Mouse (Mus musculus): Measurements from ENCODE around the gene Tigit. TPM values are rescaled to one million over a fixed set of nuclear protein-coding genes. Genes with fewer than 3 reads are reported as not detected.

The Tigit gene
- total and polyA plus RNA-seq, 3 experiments, result 0.20 TPM; not detected in 2

DNA sequence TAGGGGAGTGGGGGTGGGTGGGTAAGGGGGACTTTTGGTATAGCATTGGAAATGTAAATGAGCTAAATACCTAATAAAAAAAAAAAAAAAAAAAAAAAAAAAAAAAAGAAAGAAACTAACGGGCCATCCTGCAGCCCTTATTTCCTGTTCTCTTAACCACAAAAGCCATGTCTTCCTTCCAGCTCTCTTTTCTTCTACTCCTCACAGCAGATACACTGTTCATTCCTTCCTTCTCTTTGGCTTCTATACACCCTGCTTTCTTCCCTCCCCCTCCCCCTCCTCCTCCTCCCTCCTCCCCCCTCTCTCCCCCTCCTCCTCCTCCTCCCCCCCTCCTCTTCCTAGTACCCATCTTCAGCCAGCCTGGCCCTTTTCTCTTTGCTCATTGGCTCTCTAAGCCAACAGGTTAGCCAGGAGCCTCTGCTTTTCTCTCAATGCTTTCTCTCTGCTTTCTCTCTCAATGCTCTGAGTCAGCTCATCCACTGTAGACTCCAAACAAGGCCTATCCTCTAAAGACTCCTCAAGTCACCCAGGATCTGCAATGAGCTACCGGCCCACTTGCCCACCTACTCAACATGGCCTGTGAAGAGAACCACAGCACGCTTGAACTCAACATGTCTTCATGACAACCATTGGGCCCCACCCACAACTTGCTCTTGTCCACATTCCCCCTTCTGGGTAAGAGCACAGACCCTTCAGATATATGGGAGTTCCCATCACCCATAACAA lies 13.4 kb downstream of the Tigit start:
- DNase-seq, result no peak
- no peaks in the 10 kb centered on the region; the same call in 1 of the 2 replicates for H3K4me1 ChIP-seq (ENCODE audit: control insufficient read depth, insufficient read depth, low read length)
- H3K27me3 ChIP-seq (ENCODE audit: control insufficient read depth, insufficient read depth, low read length), result no peaks in the 10 kb centered on the region
- intact Hi-C loops (cut with DNase I), result no loop called here
- H3K4me3 ChIP-seq, result no peak overlapping the region
- H3K27ac ChIP-seq, result no peak overlapping the region
- H3K79me2 ChIP-seq (replicated peaks; ENCODE audit: control insufficient read depth, insufficient read depth, low read length), result no peaks in the 10 kb centered on the region
- WGBS, result 75% methylated on average over 3 of the region's 3 CpGs
- H3K9ac ChIP-seq (ENCODE audit: low read depth, low read length), result no peak overlapping the region
- H3K36me3 ChIP-seq (ENCODE audit: control insufficient read depth, insufficient read depth, low read length), result no peaks in the 10 kb centered on the region
- TF ChIP-seq CTCF (IDR thresholded peaks at IDR 0.05) (no peak), POLR2A (IDR thresholded peaks at IDR 0.05; ENCODE audit: insufficient read depth, low read depth, low read length) (no peak), EP300 (IDR thresholded peaks at IDR 0.05; ENCODE audit: insufficient read depth, low read depth, low read length) (no peak)

DNA sequence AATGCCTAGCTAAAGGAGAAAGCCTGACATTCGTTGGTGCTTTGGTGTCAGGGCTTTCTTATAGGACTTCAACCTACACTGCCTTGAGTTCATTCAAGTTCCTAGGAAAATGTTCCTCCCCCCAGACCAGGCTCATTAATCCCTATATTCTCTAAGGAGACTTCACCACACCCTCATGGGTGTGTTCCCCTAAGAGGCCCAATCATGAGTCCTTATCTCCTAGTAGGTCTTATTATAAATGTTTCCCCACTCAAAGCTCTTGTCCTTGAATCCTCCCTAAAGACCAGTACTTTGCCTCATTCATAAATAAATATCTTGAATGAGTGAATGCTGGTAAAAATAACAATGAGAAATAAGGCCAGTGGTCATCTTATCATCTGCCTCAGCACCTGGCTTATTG lies 16.3 kb downstream of the Tigit start:
- H3K4me1 ChIP-seq (ENCODE audit: control insufficient read depth, insufficient read depth, low read length), result no peaks in the 10 kb centered on the region
- intact Hi-C loops (cut with DNase I), result no loop called here
- H3K4me3 ChIP-seq, result no peak overlapping the region
- no peak for DNase-seq
- H3K27ac ChIP-seq, result no peak overlapping the region
- H3K79me2 ChIP-seq (replicated peaks; ENCODE audit: control insufficient read depth, insufficient read depth, low read length), result no peaks in the 10 kb centered on the region
- 97% methylated on average over 1 of the region's 1 CpGs for WGBS
- H3K9ac ChIP-seq (ENCODE audit: low read depth, low read length), result no peak overlapping the region
- TF ChIP-seq CTCF (IDR thresholded peaks at IDR 0.05) (no peak), POLR2A (IDR thresholded peaks at IDR 0.05; ENCODE audit: insufficient read depth, low read depth, low read length) (no peak), EP300 (IDR thresholded peaks at IDR 0.05; ENCODE audit: insufficient read depth, low read depth, low read length) (no peak)
- H3K36me3 ChIP-seq (ENCODE audit: control insufficient read depth, insufficient read depth, low read length), result no peaks in the 10 kb centered on the region
- no peaks in the 10 kb centered on the region for H3K27me3 ChIP-seq (ENCODE audit: control insufficient read depth, insufficient read depth, low read length)

DNA sequence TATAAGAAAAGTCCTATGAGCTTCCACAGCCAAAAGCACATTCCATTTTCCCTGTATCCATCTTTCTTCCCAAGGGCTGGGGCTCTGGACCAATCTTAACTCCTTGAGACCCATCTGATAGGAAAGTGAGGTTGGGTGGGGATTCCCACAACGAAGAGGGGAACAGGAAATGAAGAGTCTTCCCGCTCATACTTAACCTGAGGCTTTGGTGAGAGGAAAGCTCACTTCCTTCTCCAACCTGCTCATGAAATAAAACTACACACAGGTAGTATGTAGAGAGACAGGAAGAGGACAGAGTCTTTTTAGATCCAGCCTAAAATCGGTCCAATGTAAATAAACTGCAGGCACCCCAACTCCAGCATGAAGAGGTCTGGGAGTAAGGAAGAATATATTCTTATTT lies 17.0 kb downstream of the Tigit start:
- no peaks in the 10 kb centered on the region for H3K27me3 ChIP-seq (ENCODE audit: control insufficient read depth, insufficient read depth, low read length)
- H3K9ac ChIP-seq (ENCODE audit: low read depth, low read length), result no peak overlapping the region
- TF ChIP-seq CTCF (IDR thresholded peaks at IDR 0.05) (no peak), POLR2A (IDR thresholded peaks at IDR 0.05; ENCODE audit: insufficient read depth, low read depth, low read length) (no peak), EP300 (IDR thresholded peaks at IDR 0.05; ENCODE audit: insufficient read depth, low read depth, low read length) (no peak)
- intact Hi-C loops (cut with DNase I), result no loop called here
- WGBS, result 81% methylated on average over 3 of the region's 3 CpGs
- no peak overlapping the region for H3K4me3 ChIP-seq
- DNase-seq, result no peak
- no peak overlapping the region for H3K27ac ChIP-seq
- no peaks in the 10 kb centered on the region for H3K36me3 ChIP-seq (ENCODE audit: control insufficient read depth, insufficient read depth, low read length)
- no peaks in the 10 kb centered on the region for H3K4me1 ChIP-seq (ENCODE audit: control insufficient read depth, insufficient read depth, low read length)
- H3K79me2 ChIP-seq (replicated peaks; ENCODE audit: control insufficient read depth, insufficient read depth, low read length), result no peaks in the 10 kb centered on the region

DNA sequence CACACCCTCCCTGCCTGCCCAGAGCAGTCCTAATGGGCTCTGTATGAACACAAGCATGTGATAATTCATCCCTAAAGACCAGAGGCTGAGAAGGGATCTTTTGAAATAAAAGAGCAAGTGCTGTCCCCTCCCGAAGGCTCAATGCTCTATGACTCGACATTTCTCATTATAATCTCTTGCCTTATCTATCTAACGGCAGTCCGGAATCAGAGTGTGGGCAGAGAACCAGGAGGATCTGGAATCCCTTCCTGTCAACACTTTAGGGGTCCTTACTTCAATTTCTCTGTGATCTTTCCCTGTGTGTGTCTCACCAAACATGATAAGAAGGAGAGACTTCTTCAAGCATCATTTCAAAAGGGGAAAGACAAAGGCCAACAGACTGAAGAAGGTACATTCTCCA lies 18.1 kb downstream of the Tigit start:
- Histone ChIP-seq H3K36me3 (ENCODE audit: control insufficient read depth, insufficient read depth, low read length) (no peaks in the 10 kb centered on the region), H3K27me3 (ENCODE audit: control insufficient read depth, insufficient read depth, low read length) (no peaks in the 10 kb centered on the region), H3K4me3 (no peak overlapping the region), H3K9ac (ENCODE audit: low read depth, low read length) (no peak overlapping the region), H3K79me2 (replicated peaks; ENCODE audit: control insufficient read depth, insufficient read depth, low read length) (peaks cover 2% of the 10 kb centered on the region; the same call in 1 of the 2 replicates), H3K4me1 (ENCODE audit: control insufficient read depth, insufficient read depth, low read length) (no peaks in the 10 kb centered on the region), H3K27ac (no peak overlapping the region)
- DNase-seq, result no peak
- TF ChIP-seq CTCF (IDR thresholded peaks at IDR 0.05) (no peak), EP300 (IDR thresholded peaks at IDR 0.05; ENCODE audit: insufficient read depth, low read depth, low read length) (no peak), POLR2A (IDR thresholded peaks at IDR 0.05; ENCODE audit: insufficient read depth, low read depth, low read length) (no peak)
- intact Hi-C loops (cut with DNase I), result no loop called here
- WGBS, result 17% methylated on average over 4 of the region's 4 CpGs

DNA sequence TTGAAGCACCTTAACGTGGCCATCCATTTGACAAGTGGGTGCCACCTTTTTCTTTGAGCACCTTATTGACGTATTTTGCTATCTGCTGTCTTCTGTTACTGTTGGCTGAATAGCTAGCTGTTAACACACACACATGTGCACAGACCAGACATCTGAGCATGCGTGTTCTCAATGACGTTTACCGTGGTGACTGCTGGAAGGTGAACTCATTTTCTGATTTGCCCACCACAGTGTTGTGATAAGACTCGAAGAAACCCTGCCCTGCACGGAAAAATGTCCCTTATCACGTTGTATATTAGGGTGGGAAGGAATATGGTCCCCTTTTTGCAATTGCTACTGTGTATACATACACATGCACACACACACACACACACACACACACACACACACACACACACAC lies 22.7 kb downstream of the Tigit start:
- Histone ChIP-seq H3K4me3 (no peak overlapping the region), H3K27ac (no peak overlapping the region), H3K27me3 (ENCODE audit: control insufficient read depth, insufficient read depth, low read length) (no peaks in the 10 kb centered on the region), H3K4me1 (ENCODE audit: control insufficient read depth, insufficient read depth, low read length) (no peaks in the 10 kb centered on the region; the same call in 1 of the 2 replicates), H3K9ac (ENCODE audit: low read depth, low read length) (no peak overlapping the region), H3K36me3 (ENCODE audit: control insufficient read depth, insufficient read depth, low read length) (peaks cover 5% of the 10 kb centered on the region), H3K79me2 (replicated peaks; ENCODE audit: control insufficient read depth, insufficient read depth, low read length) (peaks cover 2% of the 10 kb centered on the region; the same call in 1 of the 2 replicates)
- TF ChIP-seq CTCF (IDR thresholded peaks at IDR 0.05) (no peak), POLR2A (IDR thresholded peaks at IDR 0.05; ENCODE audit: insufficient read depth, low read depth, low read length) (no peak), EP300 (IDR thresholded peaks at IDR 0.05; ENCODE audit: insufficient read depth, low read depth, low read length) (no peak)
- intact Hi-C loops (cut with DNase I), result no loop called here
- no peak for DNase-seq
- WGBS, result 65% methylated on average over 8 of the region's 8 CpGs

DNA sequence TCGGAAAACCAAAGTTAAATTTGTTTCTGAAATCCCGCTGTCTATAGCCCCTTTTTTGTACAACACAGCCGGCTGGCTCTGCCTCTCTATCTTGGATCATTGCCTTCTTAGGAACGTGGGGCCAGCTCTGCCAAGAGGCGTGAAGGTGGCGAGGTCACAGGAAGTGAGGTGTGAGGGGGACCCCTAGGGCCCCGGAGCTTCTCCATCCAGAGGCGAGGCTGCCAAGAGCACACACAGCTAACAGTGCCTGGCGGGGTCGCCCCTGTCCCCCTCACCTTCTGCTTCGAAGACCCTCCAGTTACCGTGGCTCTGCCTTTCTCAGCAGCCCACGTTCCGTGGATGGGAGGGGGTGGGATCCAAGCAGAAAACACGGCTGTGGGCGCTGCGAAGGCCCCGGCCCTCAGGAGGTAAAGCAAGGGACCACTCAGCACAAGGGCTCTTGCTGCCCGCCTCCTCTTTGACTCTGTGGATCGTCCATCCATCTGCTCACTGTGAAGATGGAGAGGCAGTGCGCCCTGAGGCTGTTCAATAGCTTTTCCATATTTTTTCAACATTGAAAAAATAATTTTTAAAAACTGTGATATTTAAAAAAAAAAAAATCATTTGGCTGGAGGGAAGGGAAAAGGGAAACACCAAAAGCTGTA lies 25.4 kb downstream of the Tigit start:
- intact Hi-C loops (cut with DNase I), result no loop called here

More for the DNA sequence above, 25.4 kb downstream of the Tigit start:
- H3K4me1 ChIP-seq (ENCODE audit: control insufficient read depth, insufficient read depth, low read length), result no peaks in the 10 kb centered on the region; the same call in 1 of the 2 replicates
- TF ChIP-seq EP300 (IDR thresholded peaks at IDR 0.05; ENCODE audit: insufficient read depth, low read depth, low read length), result no peak
- no peak for TF ChIP-seq CTCF (IDR thresholded peaks at IDR 0.05)
- TF ChIP-seq POLR2A (IDR thresholded peaks at IDR 0.05; ENCODE audit: insufficient read depth, low read depth, low read length), result no peak
- peak overlapping the region; percentile 20; the same call in 1 of the 2 replicates for H3K27ac ChIP-seq
- DNase-seq, result peak in 1 of 2 experiments; percentile 25
- peaks cover 5% of the 10 kb centered on the region for H3K36me3 ChIP-seq (ENCODE audit: control insufficient read depth, insufficient read depth, low read length)
- no peak overlapping the region for H3K9ac ChIP-seq (ENCODE audit: low read depth, low read length)
- peaks cover 2% of the 10 kb centered on the region; the same call in 1 of the 2 replicates for H3K79me2 ChIP-seq (replicated peaks; ENCODE audit: control insufficient read depth, insufficient read depth, low read length)
- H3K27me3 ChIP-seq (ENCODE audit: control insufficient read depth, insufficient read depth, low read length), result no peaks in the 10 kb centered on the region
- WGBS, result 67% methylated on average over 21 of the region's 21 CpGs
- no peak overlapping the region for H3K4me3 ChIP-seq
